Mouse (Mus musculus): Measurements from ENCODE around the gene Galnt9.

GRCm38 (mm10) chr5:110609868-110610267 lies 65.7 kb downstream of the Galnt9 start:
- TF ChIP-seq CTCF (IDR thresholded peaks at IDR 0.05; ENCODE audit: low read depth, low read length) (no peak), POLR2A (IDR thresholded peaks at IDR 0.05; ENCODE audit: extremely low read depth, insufficient read depth, low read length) (no peak)
